Mouse (Mus musculus) brain, embryonic 14.5 days (tissue): ENCODE results near the gene Mtrex.

ENCODE experiments used
- CTCF ChIP-seq: fragments of 200-500 bp; IDR thresholded peaks from 2 replicates; pipeline ENCODE4 v1.5.1; 2012; ENCODE audit warnings: inconsistent platforms, mild to moderate bottlenecking, moderate library complexity, borderline replicate concordance; ENCODE audit not compliant: insufficient read depth, insufficient read length; ENCODE audit errors: extremely low read depth
- POLR2A ChIP-seq: fragments of 200-500 bp; IDR thresholded peaks from 2 replicates; pipeline ENCODE4 v1.6.1; 2012; ENCODE audit warnings: mild to moderate bottlenecking, inconsistent platforms, borderline replicate concordance; ENCODE audit not compliant: poor library complexity, insufficient read depth, insufficient read length, severe bottlenecking; ENCODE audit errors: extremely low read depth

DNA sequence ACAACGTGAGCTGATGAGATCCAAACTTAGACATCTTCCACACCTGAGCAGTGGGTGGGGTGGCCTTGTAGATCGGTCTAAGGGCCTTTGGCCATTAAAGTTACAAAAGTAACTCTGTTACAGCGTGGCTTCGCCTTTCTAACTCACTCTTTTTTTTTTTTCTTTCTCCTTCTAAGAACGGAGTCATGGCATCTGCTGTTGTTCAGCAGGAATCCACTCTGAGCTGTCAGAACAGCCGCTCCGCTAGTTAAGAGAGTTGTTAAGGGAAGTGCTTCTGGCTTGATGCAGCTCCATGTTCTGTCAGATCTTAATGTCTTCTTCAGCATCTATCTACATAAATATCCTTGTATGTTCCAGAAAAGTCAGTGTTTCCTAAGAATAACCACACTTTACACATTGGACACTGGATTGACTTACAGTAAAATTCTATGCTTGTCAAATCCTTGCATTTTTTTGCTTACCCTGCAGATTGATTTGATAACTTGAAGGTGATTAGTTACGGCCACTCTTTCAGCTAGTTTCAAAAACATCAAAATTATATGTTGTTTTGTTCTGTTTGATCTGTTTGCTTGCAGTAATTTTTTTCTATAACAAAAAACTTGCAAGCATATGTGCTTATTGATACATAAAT lies 955 bp upstream of the Mtrex start:
- TF ChIP-seq POLR2A (no peak), CTCF (no peak)
